Mouse (Mus musculus) embryonic facial prominence, embryonic 14.5 days (tissue): ENCODE measurements around the gene Gm26620. TPM values are rescaled to one million over a fixed set of nuclear protein-coding genes. Genes with fewer than 3 reads are reported as not detected.

Experiments
- ATAC-seq: fragments of 200-750 bp; cut with Nextera tagmentation; 2 replicates; pipeline ENCODE4 v1.8.0; 2017; ENCODE audit warnings: low read depth, moderate number of reproducible peaks, moderate TSS enrichment
- DNase-seq: peaks from one replicate; pipeline ENCODE4 v3.0.0-alpha.2; 2015; ENCODE audit warnings: low spot score
- H3K27ac ChIP-seq: fragments of 300-500 bp; sonication (generic); replicated peaks from 2 replicates; pipeline ENCODE4 v1.5.1; 2014; ENCODE audit warnings: low read depth, mild to moderate bottlenecking, low read length, moderate library complexity
- H3K27me3 ChIP-seq: fragments of 300-500 bp; sonication (generic); replicated peaks from 2 replicates; pipeline ENCODE4 v1.6.1; 2014; ENCODE audit warnings: low read length; ENCODE audit not compliant: control insufficient read depth, insufficient read depth
- H3K36me3 ChIP-seq: fragments of 300-500 bp; sonication (generic); 2 replicates; pipeline ENCODE4 v1.6.1; 2014; ENCODE audit warnings: low read length, mixed read lengths; ENCODE audit not compliant: control insufficient read depth, insufficient read depth
- H3K4me1 ChIP-seq: fragments of 300-500 bp; sonication (generic); 2 replicates; pipeline ENCODE4 v1.6.1; 2014; ENCODE audit warnings: antibody characterized with exemption, low read length; ENCODE audit not compliant: control insufficient read depth, insufficient read depth
- H3K4me2 ChIP-seq: fragments of 300-500 bp; sonication (generic); 2 replicates; pipeline ENCODE4 v1.6.1; 2014; ENCODE audit warnings: low read depth, mild to moderate bottlenecking, low read length, moderate library complexity, mixed read lengths
- H3K4me3 ChIP-seq: fragments of 300-500 bp; sonication (generic); 2 replicates; pipeline ENCODE4 v1.5.1; 2014; ENCODE audit warnings: low read depth, mild to moderate bottlenecking, low read length
- H3K9ac ChIP-seq: fragments of 300-500 bp; sonication (generic); 2 replicates; pipeline ENCODE4 v1.6.1; 2014; ENCODE audit warnings: low read depth, mild to moderate bottlenecking, low read length, moderate library complexity, mixed read lengths
- H3K9me3 ChIP-seq: fragments of 300-500 bp; sonication (generic); 2 replicates; pipeline ENCODE4 v1.6.1; 2016; ENCODE audit warnings: low read length; ENCODE audit not compliant: control insufficient read depth
- WGBS: fragments of 180-500 bp; shearing (Covaris S2); extraction: QIAGEN DNeasy Blood & Tissue Kit; methylation state at CpG from one replicate; pipeline ENCODE4 v1.1.7; 2014; 5-methylcytosine and 5-hydroxymethylcytosine counted together
- polyA plus RNA-seq: library from polyadenylated mRNA; unstranded; fragments of >200 nt; fragmentation: Nextera tagmentation; extraction: Ambion mirVana; gene quantifications from 2 replicates; pipeline ENCODE4 v1.2.1, GENCODE M21; 2014

Gm26620 gene
- polyA plus RNA-seq, 1 experiment from 2014 or later: 1.1 TPM

- H3K36me3 ChIP-seq: 0 out of 2 replicates have a peak, but pooled peaks cover 6% of the 10 kb centered on the region
- no peak overlapping the region for H3K4me2 ChIP-seq
- no peaks in the 10 kb centered on the region for H3K4me1 ChIP-seq
- no peak overlapping the region for H3K27ac ChIP-seq
- H3K4me3 ChIP-seq: no peak overlapping the region
- ATAC-seq: no peak
- H3K27me3 ChIP-seq: no peaks in the 10 kb centered on the region
- WGBS: 84% methylated on average over 13 of the region's 13 CpGs
- DNase-seq: no peak
- H3K9me3 ChIP-seq: no peaks in the 10 kb centered on the region
- no peak overlapping the region for H3K9ac ChIP-seq
Measured at GRCm38 (mm10) chr1:170855056-170855760, 29.7 kb upstream of the Gm26620 start.

GRCm38 (mm10) chr1:170857369-170857768 lies 27.5 kb upstream of the Gm26620 start:
- no peak overlapping the region for H3K9ac ChIP-seq
- no peak for ATAC-seq
- no peaks in the 10 kb centered on the region for H3K27me3 ChIP-seq
- H3K4me3 ChIP-seq: no peak overlapping the region
- 86% methylated on average over 2 of the region's 2 CpGs for WGBS
- no peaks in the 10 kb centered on the region for H3K9me3 ChIP-seq
- no peaks in the 10 kb centered on the region for H3K4me1 ChIP-seq
- no peak for DNase-seq
- 0 out of 2 replicates have a peak, but pooled peaks cover 6% of the 10 kb centered on the region for H3K36me3 ChIP-seq
- H3K27ac ChIP-seq: no peak overlapping the region
- no peak overlapping the region for H3K4me2 ChIP-seq

- Histone ChIP-seq H3K9ac (no peak overlapping the region), H3K27ac (no peak overlapping the region), H3K9me3 (no peaks in the 10 kb centered on the region), H3K4me1 (no peaks in the 10 kb centered on the region), H3K4me2 (no peak overlapping the region), H3K36me3 (no peaks in the 10 kb centered on the region), H3K27me3 (no peaks in the 10 kb centered on the region), H3K4me3 (no peak overlapping the region)
- ATAC-seq (no peak), DNase-seq (no peak)
- 75% methylated on average over 1 of the region's 2 CpGs for WGBS
Measured at GRCm38 (mm10) chr1:170858872-170859271, 26.0 kb upstream of the Gm26620 start.

GRCm38 (mm10) chr1:170861671-170862434 lies 23.0 kb upstream of the Gm26620 start:
- ATAC-seq (no peak), DNase-seq (no peak)
- 77% methylated on average over 13 of the region's 13 CpGs for WGBS
- Histone ChIP-seq H3K9ac (no peak overlapping the region), H3K4me3 (no peak overlapping the region), H3K27ac (no peak overlapping the region), H3K9me3 (no peaks in the 10 kb centered on the region), H3K36me3 (no peaks in the 10 kb centered on the region), H3K4me2 (no peak overlapping the region), H3K4me1 (0 out of 2 replicates have a peak, but pooled peaks cover 2% of the 10 kb centered on the region), H3K27me3 (no peaks in the 10 kb centered on the region)

- WGBS: 79% methylated on average over 3 of the region's 3 CpGs
- Histone ChIP-seq H3K9ac (no peak overlapping the region), H3K9me3 (no peaks in the 10 kb centered on the region), H3K36me3 (no peaks in the 10 kb centered on the region), H3K27me3 (no peaks in the 10 kb centered on the region), H3K4me2 (no peak overlapping the region), H3K4me3 (no peak overlapping the region), H3K4me1 (0 out of 2 replicates have a peak, but pooled peaks cover 4% of the 10 kb centered on the region), H3K27ac (no peak overlapping the region)
- DNase-seq (no peak), ATAC-seq (no peak)
Measured at GRCm38 (mm10) chr1:170862435-170862717, 22.5 kb upstream of the Gm26620 start.

GRCm38 (mm10) chr1:170863033-170863432 lies 21.8 kb upstream of the Gm26620 start:
- Histone ChIP-seq H3K27me3 (no peaks in the 10 kb centered on the region), H3K4me3 (no peak overlapping the region), H3K9ac (no peak overlapping the region), H3K4me2 (no peak overlapping the region), H3K4me1 (0 out of 2 replicates have a peak, but pooled peaks cover 4% of the 10 kb centered on the region), H3K27ac (no peak overlapping the region), H3K9me3 (no peaks in the 10 kb centered on the region), H3K36me3 (no peaks in the 10 kb centered on the region)
- ATAC-seq (no peak), DNase-seq (no peak)
- 61% methylated on average over 4 of the region's 4 CpGs for WGBS

- DNase-seq (no peak), ATAC-seq (no peak)
- no peak overlapping the region for H3K4me3 ChIP-seq
- H3K4me2 ChIP-seq: no peak overlapping the region
- no peaks in the 10 kb centered on the region for H3K27me3 ChIP-seq
- no peak overlapping the region for H3K9ac ChIP-seq
- H3K27ac ChIP-seq: no peak overlapping the region
- H3K36me3 ChIP-seq: no peaks in the 10 kb centered on the region
- 0 out of 2 replicates have a peak, but pooled peaks cover 4% of the 10 kb centered on the region for H3K4me1 ChIP-seq
- no peaks in the 10 kb centered on the region for H3K9me3 ChIP-seq
Measured at GRCm38 (mm10) chr1:170864234-170864633, 20.6 kb upstream of the Gm26620 start.

GRCm38 (mm10) chr1:170864754-170865153 lies 20.1 kb upstream of the Gm26620 start:
- DNase-seq: no peak
- Histone ChIP-seq H3K4me2 (no peak overlapping the region), H3K4me1 (0 out of 2 replicates have a peak, but pooled peaks cover 4% of the 10 kb centered on the region), H3K4me3 (no peak overlapping the region), H3K9ac (no peak overlapping the region), H3K27me3 (no peaks in the 10 kb centered on the region), H3K9me3 (no peaks in the 10 kb centered on the region), H3K27ac (no peak overlapping the region), H3K36me3 (no peaks in the 10 kb centered on the region)
- WGBS: 85% methylated on average over 3 of the region's 3 CpGs
- no peak for ATAC-seq
